Mouse (Mus musculus) embryonic facial prominence, embryonic 11.5 days (tissue): ENCODE data around the gene Nop9. TPM values are rescaled to one million over a fixed set of nuclear protein-coding genes. Genes with fewer than 3 reads are reported as not detected.

Source experiments
- ATAC-seq: fragments of 200-750 bp; cut with Nextera tagmentation; replicated peaks from 2 replicates; pipeline ENCODE4 v1.8.0; 2017; ENCODE audit warnings: low read depth; ENCODE audit not compliant: insufficient number of reproducible peaks, low FRiP score, low TSS enrichment
- DNase-seq: peaks from one replicate; pipeline ENCODE4 v3.0.0-alpha.2; 2015; ENCODE audit warnings: low spot score
- H3K27ac ChIP-seq: fragments of 300-500 bp; sonication (generic); replicated peaks from 2 replicates; pipeline ENCODE4 v1.5.1; 2014; ENCODE audit warnings: mild to moderate bottlenecking, low read depth, low read length, control low read depth
- H3K27me3 ChIP-seq: fragments of 300-500 bp; sonication (generic); 2 replicates; pipeline ENCODE4 v1.6.1; 2014; ENCODE audit warnings: mild to moderate bottlenecking, low read length, moderate library complexity, mixed read lengths; ENCODE audit not compliant: control insufficient read depth, insufficient read depth
- H3K36me3 ChIP-seq: fragments of 300-500 bp; sonication (generic); replicated peaks from 2 replicates; pipeline ENCODE4 v1.6.1; 2014; ENCODE audit warnings: low read depth, mild to moderate bottlenecking, low read length, moderate library complexity, mixed read lengths; ENCODE audit not compliant: control insufficient read depth, insufficient read depth
- H3K4me1 ChIP-seq: fragments of 300-500 bp; sonication (generic); 2 replicates; pipeline ENCODE4 v1.6.1; 2014; ENCODE audit warnings: low read length, mixed read lengths; ENCODE audit not compliant: control insufficient read depth, insufficient read depth
- H3K4me2 ChIP-seq: fragments of 300-500 bp; sonication (generic); 2 replicates; pipeline ENCODE4 v1.6.1; 2014; ENCODE audit warnings: low read depth, mild to moderate bottlenecking, control low read depth, low read length, moderate library complexity
- H3K4me3 ChIP-seq: fragments of 300-500 bp; sonication (generic); 2 replicates; pipeline ENCODE4 v1.5.1; 2014; ENCODE audit warnings: low read depth, low read length, control low read depth
- H3K9ac ChIP-seq: fragments of 300-500 bp; sonication (generic); replicated peaks from 2 replicates; pipeline ENCODE4 v1.6.1; 2014; ENCODE audit warnings: mild to moderate bottlenecking, control low read depth, low read length
- H3K9me3 ChIP-seq: fragments of 300-500 bp; sonication (generic); replicated peaks from 2 replicates; pipeline ENCODE4 v1.6.1; 2016; ENCODE audit warnings: mild to moderate bottlenecking, low read length, inconsistent platforms, mixed read lengths; ENCODE audit not compliant: control insufficient read depth
- WGBS: fragments of 180-500 bp; shearing (Covaris S2); extraction: QIAGEN DNeasy Blood & Tissue Kit; methylation state at CpG from one replicate; pipeline ENCODE4 v1.1.7; 2014; 5-methylcytosine and 5-hydroxymethylcytosine counted together
- polyA plus RNA-seq: library from polyadenylated mRNA; unstranded; fragments of >200 nt; fragmentation: Nextera tagmentation; extraction: Ambion mirVana; gene quantifications from 2 replicates; pipeline ENCODE4 v1.2.1, GENCODE M21; 2014

Nop9 gene
- 53.8 and 59.4 TPM in 2 replicates for polyA plus RNA-seq

GRCm38 (mm10) chr14:55745180-55745860 lies at the start of gene Nop9, which contains the start of gene Dhrs1:
TSS of gene Nop9 (plus strand) at chr14:55745693.
TSS of gene Dhrs1 (minus strand) at chr14:55745690.
- Histone ChIP-seq H3K36me3 (no peaks in the 10 kb centered on the region), H3K27ac (no peak within 1 kb of the TSS), H3K9me3 (no peaks in the 10 kb centered on the region), H3K4me1 (no peaks in the 10 kb centered on the region), H3K4me2 (peak within 1 kb of the TSS; percentile 89), H3K4me3 (peak within 1 kb of the TSS; percentile 97), H3K9ac (peak within 1 kb of the TSS; percentile 85), H3K27me3 (no peaks in the 10 kb centered on the region)
- DNase-seq (peak; percentile 88), ATAC-seq (peak; percentile 68)
- 2% methylated on average over 36 of the region's 48 CpGs for WGBS

- H3K4me3 ChIP-seq, result no peak overlapping the region
- 87% methylated on average over 4 of the region's 4 CpGs for WGBS
Observed at GRCm38 (mm10) chr14:55697226-55697625, 48.3 kb upstream of the Nop9 start.

GRCm38 (mm10) chr14:55701131-55701530 lies 44.4 kb upstream of the Nop9 start:
- ATAC-seq (no peak), DNase-seq (no peak)
- 73% methylated on average over 9 of the region's 9 CpGs for whole genome bisulfite sequencing
- no peaks in the 10 kb centered on the region for H3K4me1 ChIP-seq
- no peak overlapping the region for H3K4me3 ChIP-seq
- no peaks in the 10 kb centered on the region for H3K36me3 ChIP-seq
- H3K4me2 ChIP-seq, result no peak overlapping the region
- no peak overlapping the region for H3K27ac ChIP-seq
- H3K9ac ChIP-seq, result no peak overlapping the region
- no peaks in the 10 kb centered on the region for H3K27me3 ChIP-seq
- H3K9me3 ChIP-seq, result no peaks in the 10 kb centered on the region

More at GRCm38 (mm10) chr14:55697226-55697625, 48.3 kb upstream of the Nop9 start:
- H3K4me2 ChIP-seq, result no peak overlapping the region
- no peak overlapping the region for H3K27ac ChIP-seq
- H3K36me3 ChIP-seq, result no peaks in the 10 kb centered on the region
- no peak for ATAC-seq
- H3K9me3 ChIP-seq, result no peaks in the 10 kb centered on the region
- H3K4me1 ChIP-seq, result no peaks in the 10 kb centered on the region
- no peak for DNase-seq
- no peak overlapping the region for H3K9ac ChIP-seq
- no peaks in the 10 kb centered on the region for H3K27me3 ChIP-seq

GRCm38 (mm10) chr14:55702761-55703160 lies 42.7 kb upstream of the Nop9 start:
- Histone ChIP-seq H3K4me2 (no peak overlapping the region), H3K27ac (no peak overlapping the region), H3K9ac (no peak overlapping the region), H3K27me3 (no peaks in the 10 kb centered on the region), H3K4me1 (no peaks in the 10 kb centered on the region), H3K36me3 (no peaks in the 10 kb centered on the region), H3K9me3 (no peaks in the 10 kb centered on the region), H3K4me3 (no peak overlapping the region)
- DNase-seq (no peak), ATAC-seq (no peak)
- WGBS, result 67% methylated on average over 6 of the region's 6 CpGs

- Histone ChIP-seq H3K27ac (no peak overlapping the region), H3K27me3 (no peaks in the 10 kb centered on the region), H3K9ac (no peak overlapping the region), H3K36me3 (no peaks in the 10 kb centered on the region), H3K4me1 (no peaks in the 10 kb centered on the region), H3K4me3 (no peak overlapping the region), H3K9me3 (no peaks in the 10 kb centered on the region), H3K4me2 (no peak overlapping the region)
- ATAC-seq (no peak), DNase-seq (no peak)
- WGBS, result 92% methylated on average over 8 of the region's 8 CpGs
Observed at GRCm38 (mm10) chr14:55706051-55706600, 39.4 kb upstream of the Nop9 start.

- H3K27me3 ChIP-seq, result no peaks in the 10 kb centered on the region; the same call in 1 of the 2 replicates
- WGBS, result 79% methylated on average over 5 of the region's 5 CpGs
Observed at GRCm38 (mm10) chr14:55707397-55707796, 38.1 kb upstream of the Nop9 start.

GRCm38 (mm10) chr14:55709509-55709908 lies 36.0 kb upstream of the Nop9 start:
- Histone ChIP-seq H3K4me1 (no peaks in the 10 kb centered on the region), H3K27ac (no peak overlapping the region), H3K36me3 (no peaks in the 10 kb centered on the region), H3K9ac (no peak overlapping the region), H3K4me2 (no peak overlapping the region), H3K27me3 (peaks cover 4% of the 10 kb centered on the region), H3K9me3 (no peaks in the 10 kb centered on the region), H3K4me3 (no peak overlapping the region)
- DNase-seq (no peak), ATAC-seq (no peak)
- WGBS, result 81% methylated on average over 4 of the region's 4 CpGs

More at GRCm38 (mm10) chr14:55707397-55707796, 38.1 kb upstream of the Nop9 start:
- no peak overlapping the region for H3K4me3 ChIP-seq
- no peak overlapping the region for H3K27ac ChIP-seq
- H3K4me2 ChIP-seq, result no peak overlapping the region
- H3K36me3 ChIP-seq, result no peaks in the 10 kb centered on the region
- no peaks in the 10 kb centered on the region for H3K9me3 ChIP-seq
- H3K4me1 ChIP-seq, result no peaks in the 10 kb centered on the region
- H3K9ac ChIP-seq, result no peak overlapping the region
- DNase-seq, result no peak
- no peak for ATAC-seq

- no peaks in the 10 kb centered on the region for H3K9me3 ChIP-seq
- H3K4me2 ChIP-seq, result no peak overlapping the region
- no peak overlapping the region for H3K4me3 ChIP-seq
- H3K9ac ChIP-seq, result no peak overlapping the region
- H3K4me1 ChIP-seq, result no peaks in the 10 kb centered on the region
- no peaks in the 10 kb centered on the region for H3K36me3 ChIP-seq
- DNase-seq (no peak), ATAC-seq (no peak)
- H3K27me3 ChIP-seq, result peaks cover 4% of the 10 kb centered on the region
- 77% methylated on average over 7 of the region's 7 CpGs for WGBS
- no peak overlapping the region for H3K27ac ChIP-seq
Observed at GRCm38 (mm10) chr14:55711786-55712185, 33.7 kb upstream of the Nop9 start.
